Mouse (Mus musculus): ENCODE results near the gene Sgpl1. TPM values are rescaled to one million over a fixed set of nuclear protein-coding genes. Genes with fewer than 3 reads are reported as not detected.

Gene Sgpl1
- polyA plus RNA-seq, 1 experiment from 2014 or later = 41.0 TPM

GRCm38 (mm10) chr10:61176221-61176790, 28.8 kb upstream of the Sgpl1 start:
- Histone ChIP-seq H3K9ac (ENCODE audit: low read depth, low read length) (no peak overlapping the region), H3K27ac (ENCODE audit: low read depth, low read length) (no peak overlapping the region), H3K9me3 (ENCODE audit: control insufficient read depth, low read length) (no peaks in the 10 kb centered on the region), H3K36me3 (ENCODE audit: control insufficient read depth, insufficient read depth, low read length) (no peaks in the 10 kb centered on the region), H3K4me3 (ENCODE audit: low read length) (no peak overlapping the region), H3K4me1 (ENCODE audit: control insufficient read depth, insufficient read depth, low read depth, low read length) (no peaks in the 10 kb centered on the region), H3K27me3 (replicated peaks; ENCODE audit: control insufficient read depth, insufficient read depth, low read length) (no peaks in the 10 kb centered on the region), H3K4me2 (ENCODE audit: low read length) (peak overlapping the region; percentile 37; the same call in 1 of the 2 replicates)
- ATAC-seq = no peak
- WGBS = 43% methylated on average over 7 of the region's 7 CpGs

DNA sequence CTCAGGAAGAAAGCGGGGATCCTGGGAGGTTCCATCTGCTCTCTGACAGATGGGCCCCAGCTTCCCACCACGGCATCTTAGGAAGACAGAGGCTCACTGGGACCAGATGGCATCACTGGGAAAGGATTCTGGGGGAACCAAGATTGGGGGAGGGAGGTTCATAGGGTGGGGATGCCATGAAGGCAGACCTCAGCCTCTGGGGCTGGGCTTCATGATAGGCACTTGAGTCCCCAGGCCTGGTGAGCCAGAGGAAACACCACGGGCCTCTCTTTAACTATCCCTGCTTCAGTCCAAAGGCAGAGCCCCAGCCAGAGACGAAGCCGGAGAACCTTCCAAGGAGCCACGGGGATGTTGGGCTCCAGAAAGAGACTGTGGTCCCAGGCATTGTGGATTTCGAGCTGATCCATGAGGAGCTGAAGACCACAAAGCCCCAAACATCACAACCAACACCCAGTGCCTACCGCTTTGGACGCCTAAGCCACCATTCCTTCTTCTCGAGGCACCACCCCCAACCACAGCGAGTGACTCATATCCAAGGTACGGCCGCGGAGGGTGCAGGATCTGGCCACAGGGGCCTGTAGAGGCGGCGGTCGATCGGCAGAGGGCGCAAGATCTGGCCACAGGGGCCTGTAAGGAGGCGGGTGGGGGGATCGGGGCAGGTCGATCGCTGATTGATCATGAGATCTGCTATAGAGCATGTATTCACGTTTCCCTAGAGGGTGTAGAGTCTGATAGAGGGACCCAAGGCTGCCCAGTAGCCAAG, 28.1 kb upstream of the Sgpl1 start:
- H3K9ac ChIP-seq (ENCODE audit: low read depth, low read length) = no peak overlapping the region
- no peak for ATAC-seq
- no peak overlapping the region for H3K4me3 ChIP-seq (ENCODE audit: low read length)
- peak overlapping the region; percentile 37; the same call in 1 of the 2 replicates for H3K4me2 ChIP-seq (ENCODE audit: low read length)
- no peak overlapping the region for H3K27ac ChIP-seq (ENCODE audit: low read depth, low read length)
- no peaks in the 10 kb centered on the region for H3K36me3 ChIP-seq (ENCODE audit: control insufficient read depth, insufficient read depth, low read length)
- H3K9me3 ChIP-seq (ENCODE audit: control insufficient read depth, low read length) = no peaks in the 10 kb centered on the region
- WGBS = 11% methylated on average over 24 of the region's 24 CpGs
- no peaks in the 10 kb centered on the region for H3K4me1 ChIP-seq (ENCODE audit: control insufficient read depth, insufficient read depth, low read depth, low read length)
- no peaks in the 10 kb centered on the region for H3K27me3 ChIP-seq (replicated peaks; ENCODE audit: control insufficient read depth, insufficient read depth, low read length)

DNA sequence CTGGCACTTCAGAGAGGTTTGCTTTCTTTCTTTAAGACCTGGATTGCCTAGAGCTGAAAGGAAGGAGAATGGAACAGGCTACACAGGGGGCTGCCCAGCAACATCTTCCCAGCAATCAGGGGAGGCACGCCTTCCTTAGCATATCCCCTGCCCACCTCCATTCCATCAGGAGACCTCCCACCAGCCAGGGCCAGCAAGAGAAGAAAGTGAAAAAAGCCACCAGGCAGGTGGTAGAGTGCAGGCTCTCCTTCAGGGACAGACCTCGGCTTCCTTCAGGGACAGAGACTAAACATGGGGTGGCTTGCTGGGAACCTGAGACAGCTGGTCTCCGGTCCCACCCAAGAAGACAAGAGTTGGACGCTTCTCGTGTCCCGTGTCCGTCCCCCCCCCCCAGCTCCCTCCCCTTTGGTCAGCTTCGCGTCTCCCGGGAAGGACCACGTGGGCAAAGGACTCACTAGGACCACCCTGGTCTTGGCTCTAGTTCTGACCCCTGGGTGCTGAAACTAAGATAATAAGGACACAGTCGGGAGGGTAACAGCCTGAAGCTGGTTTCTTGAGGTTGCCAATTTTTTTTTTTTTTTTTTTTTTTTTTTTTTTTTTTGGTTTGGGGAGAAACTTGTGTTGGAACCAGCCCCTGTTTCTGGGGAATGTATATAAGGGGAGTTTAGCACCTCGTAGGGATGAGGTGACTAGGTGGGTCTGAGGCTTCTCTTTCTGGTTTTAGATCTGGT, 27.4 kb upstream of the Sgpl1 start:
- 45% methylated on average over 13 of the region's 13 CpGs for WGBS
- H3K9ac ChIP-seq (ENCODE audit: low read depth, low read length) = no peak overlapping the region
- H3K27ac ChIP-seq (ENCODE audit: low read depth, low read length) = no peak overlapping the region
- H3K36me3 ChIP-seq (ENCODE audit: control insufficient read depth, insufficient read depth, low read length) = no peaks in the 10 kb centered on the region
- H3K4me3 ChIP-seq (ENCODE audit: low read length) = no peak overlapping the region
- H3K4me1 ChIP-seq (ENCODE audit: control insufficient read depth, insufficient read depth, low read depth, low read length) = no peaks in the 10 kb centered on the region
- H3K27me3 ChIP-seq (replicated peaks; ENCODE audit: control insufficient read depth, insufficient read depth, low read length) = no peaks in the 10 kb centered on the region
- no peaks in the 10 kb centered on the region for H3K9me3 ChIP-seq (ENCODE audit: control insufficient read depth, low read length)
- H3K4me2 ChIP-seq (ENCODE audit: low read length) = no peak overlapping the region
- ATAC-seq = no peak

DNA sequence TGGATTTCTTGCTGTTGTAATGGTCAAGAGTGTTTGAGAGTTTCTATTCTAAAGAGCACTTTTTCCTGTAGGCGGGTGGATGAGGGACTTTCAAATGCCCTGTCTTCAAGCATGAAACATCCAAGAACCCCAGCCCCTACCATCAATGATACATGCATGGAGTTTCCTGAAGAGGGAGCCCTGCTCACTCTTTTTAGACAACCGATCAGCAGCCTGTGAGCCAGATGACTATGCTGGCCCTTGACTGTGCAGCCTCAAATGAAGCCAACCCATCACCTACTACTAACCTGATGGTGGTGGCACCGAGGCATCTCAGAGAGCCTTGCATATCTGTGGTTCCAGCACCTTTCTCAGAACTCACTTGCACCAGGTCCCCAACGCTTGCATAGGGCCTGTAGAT, 25.0 kb upstream of the Sgpl1 start:
- no peaks in the 10 kb centered on the region for H3K27me3 ChIP-seq (replicated peaks; ENCODE audit: control insufficient read depth, insufficient read depth, low read length)
- whole genome bisulfite sequencing = 87% methylated on average over 4 of the region's 4 CpGs
- H3K36me3 ChIP-seq (ENCODE audit: control insufficient read depth, insufficient read depth, low read length) = no peaks in the 10 kb centered on the region
- no peak overlapping the region for H3K9ac ChIP-seq (ENCODE audit: low read depth, low read length)
- no peak for ATAC-seq
- H3K4me1 ChIP-seq (ENCODE audit: control insufficient read depth, insufficient read depth, low read depth, low read length) = no peaks in the 10 kb centered on the region
- no peak overlapping the region for H3K27ac ChIP-seq (ENCODE audit: low read depth, low read length)
- no peak overlapping the region for H3K4me3 ChIP-seq (ENCODE audit: low read length)
- H3K4me2 ChIP-seq (ENCODE audit: low read length) = no peak overlapping the region
- H3K9me3 ChIP-seq (ENCODE audit: control insufficient read depth, low read length) = no peaks in the 10 kb centered on the region

GRCm38 (mm10) chr10:61171654-61172053, 24.2 kb upstream of the Sgpl1 start, which contains the start of gene Tbata:
Tbata (plus strand) TSS chr10:61171954.
- no peaks in the 10 kb centered on the region for H3K36me3 ChIP-seq (ENCODE audit: control insufficient read depth, insufficient read depth, low read length)
- H3K27me3 ChIP-seq (replicated peaks; ENCODE audit: control insufficient read depth, insufficient read depth, low read length) = no peaks in the 10 kb centered on the region
- 72% methylated on average over 3 of the region's 3 CpGs for WGBS
- no peak within 1 kb of the TSS for H3K4me3 ChIP-seq (ENCODE audit: low read length)
- no peak for ATAC-seq
- H3K4me2 ChIP-seq (ENCODE audit: low read length) = no peak within 1 kb of the TSS
- H3K27ac ChIP-seq (ENCODE audit: low read depth, low read length) = no peak within 1 kb of the TSS
- H3K9me3 ChIP-seq (ENCODE audit: control insufficient read depth, low read length) = no peaks in the 10 kb centered on the region
- H3K9ac ChIP-seq (ENCODE audit: low read depth, low read length) = no peak within 1 kb of the TSS
- no peaks in the 10 kb centered on the region for H3K4me1 ChIP-seq (ENCODE audit: control insufficient read depth, insufficient read depth, low read depth, low read length)

GRCm38 (mm10) chr10:61168393-61168792, 20.9 kb upstream of the Sgpl1 start:
- ATAC-seq = no peak
- Histone ChIP-seq H3K4me1 (ENCODE audit: control insufficient read depth, insufficient read depth, low read depth, low read length) (no peaks in the 10 kb centered on the region), H3K9me3 (ENCODE audit: control insufficient read depth, low read length) (no peaks in the 10 kb centered on the region), H3K4me2 (ENCODE audit: low read length) (no peak overlapping the region), H3K36me3 (ENCODE audit: control insufficient read depth, insufficient read depth, low read length) (no peaks in the 10 kb centered on the region), H3K27ac (ENCODE audit: low read depth, low read length) (no peak overlapping the region), H3K9ac (ENCODE audit: low read depth, low read length) (no peak overlapping the region), H3K27me3 (replicated peaks; ENCODE audit: control insufficient read depth, insufficient read depth, low read length) (no peaks in the 10 kb centered on the region), H3K4me3 (ENCODE audit: low read length) (no peak overlapping the region)
- 72% methylated on average over 2 of the region's 2 CpGs for WGBS

- Histone ChIP-seq H3K9me3 (ENCODE audit: control insufficient read depth, low read length) (no peaks in the 10 kb centered on the region), H3K9ac (ENCODE audit: low read depth, low read length) (no peak overlapping the region), H3K4me2 (ENCODE audit: low read length) (no peak overlapping the region), H3K36me3 (ENCODE audit: control insufficient read depth, insufficient read depth, low read length) (no peaks in the 10 kb centered on the region), H3K27me3 (replicated peaks; ENCODE audit: control insufficient read depth, insufficient read depth, low read length) (no peaks in the 10 kb centered on the region), H3K4me3 (ENCODE audit: low read length) (no peak overlapping the region), H3K4me1 (ENCODE audit: control insufficient read depth, insufficient read depth, low read depth, low read length) (no peaks in the 10 kb centered on the region), H3K27ac (ENCODE audit: low read depth, low read length) (no peak overlapping the region)
- ATAC-seq = no peak
- 81% methylated on average over 9 of the region's 9 CpGs for WGBS
These were observed 20.0 kb upstream of the Sgpl1 start for GRCm38 (mm10) chr10:61167333-61168096.

- no peaks in the 10 kb centered on the region for H3K9me3 ChIP-seq (ENCODE audit: control insufficient read depth, low read length)
- no peak for ATAC-seq
- WGBS = 78% methylated on average over 3 of the region's 3 CpGs
These were observed 14.9 kb upstream of the Sgpl1 start for GRCm38 (mm10) chr10:61162366-61162765.

DNA sequence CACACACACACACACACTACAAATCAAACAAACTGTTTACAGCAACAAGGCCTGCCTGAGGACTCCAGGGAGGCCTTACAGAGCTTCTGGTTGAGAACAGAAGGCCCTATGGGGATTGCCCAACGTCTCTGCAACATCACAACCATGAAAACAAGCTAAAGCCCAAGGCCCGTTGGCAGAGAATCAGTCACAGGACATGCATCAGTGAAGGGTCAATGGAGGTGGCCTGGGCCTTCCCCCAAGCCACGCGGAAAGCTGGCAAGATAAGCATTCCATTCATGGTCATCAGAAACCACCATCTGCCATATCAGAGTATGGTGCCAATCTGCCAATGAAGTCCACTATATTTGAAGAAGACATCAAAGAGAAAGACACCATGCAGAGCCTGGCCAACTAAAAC, 13.2 kb upstream of the Sgpl1 start:
- ATAC-seq = no peak
- Histone ChIP-seq H3K4me2 (ENCODE audit: low read length) (no peak overlapping the region), H3K9ac (ENCODE audit: low read depth, low read length) (no peak overlapping the region), H3K9me3 (ENCODE audit: control insufficient read depth, low read length) (no peaks in the 10 kb centered on the region), H3K36me3 (ENCODE audit: control insufficient read depth, insufficient read depth, low read length) (no peaks in the 10 kb centered on the region), H3K27me3 (replicated peaks; ENCODE audit: control insufficient read depth, insufficient read depth, low read length) (no peaks in the 10 kb centered on the region), H3K27ac (ENCODE audit: low read depth, low read length) (no peak overlapping the region), H3K4me1 (ENCODE audit: control insufficient read depth, insufficient read depth, low read depth, low read length) (no peaks in the 10 kb centered on the region), H3K4me3 (ENCODE audit: low read length) (no peak overlapping the region)
- WGBS = 74% methylated on average over 4 of the region's 4 CpGs

More at GRCm38 (mm10) chr10:61162366-61162765, 14.9 kb upstream of the Sgpl1 start:
- H3K4me2 ChIP-seq (ENCODE audit: low read length) = no peak overlapping the region
- H3K36me3 ChIP-seq (ENCODE audit: control insufficient read depth, insufficient read depth, low read length) = no peaks in the 10 kb centered on the region
- no peaks in the 10 kb centered on the region for H3K4me1 ChIP-seq (ENCODE audit: control insufficient read depth, insufficient read depth, low read depth, low read length)
- H3K9ac ChIP-seq (ENCODE audit: low read depth, low read length) = no peak overlapping the region
- H3K27me3 ChIP-seq (replicated peaks; ENCODE audit: control insufficient read depth, insufficient read depth, low read length) = no peaks in the 10 kb centered on the region
- no peak overlapping the region for H3K27ac ChIP-seq (ENCODE audit: low read depth, low read length)
- no peak overlapping the region for H3K4me3 ChIP-seq (ENCODE audit: low read length)

All from hindbrain, embryonic 16.5 days (tissue).